Mouse (Mus musculus) B cell, adult 2 months (primary cell): ENCODE results near the gene 4933434E20Rik.

Experiments
- DNase-seq, 2 experiments: peaks; one replicate each; pipeline ENCODE4 v3.0.0; 2022

The 4933434E20Rik gene

DNA sequence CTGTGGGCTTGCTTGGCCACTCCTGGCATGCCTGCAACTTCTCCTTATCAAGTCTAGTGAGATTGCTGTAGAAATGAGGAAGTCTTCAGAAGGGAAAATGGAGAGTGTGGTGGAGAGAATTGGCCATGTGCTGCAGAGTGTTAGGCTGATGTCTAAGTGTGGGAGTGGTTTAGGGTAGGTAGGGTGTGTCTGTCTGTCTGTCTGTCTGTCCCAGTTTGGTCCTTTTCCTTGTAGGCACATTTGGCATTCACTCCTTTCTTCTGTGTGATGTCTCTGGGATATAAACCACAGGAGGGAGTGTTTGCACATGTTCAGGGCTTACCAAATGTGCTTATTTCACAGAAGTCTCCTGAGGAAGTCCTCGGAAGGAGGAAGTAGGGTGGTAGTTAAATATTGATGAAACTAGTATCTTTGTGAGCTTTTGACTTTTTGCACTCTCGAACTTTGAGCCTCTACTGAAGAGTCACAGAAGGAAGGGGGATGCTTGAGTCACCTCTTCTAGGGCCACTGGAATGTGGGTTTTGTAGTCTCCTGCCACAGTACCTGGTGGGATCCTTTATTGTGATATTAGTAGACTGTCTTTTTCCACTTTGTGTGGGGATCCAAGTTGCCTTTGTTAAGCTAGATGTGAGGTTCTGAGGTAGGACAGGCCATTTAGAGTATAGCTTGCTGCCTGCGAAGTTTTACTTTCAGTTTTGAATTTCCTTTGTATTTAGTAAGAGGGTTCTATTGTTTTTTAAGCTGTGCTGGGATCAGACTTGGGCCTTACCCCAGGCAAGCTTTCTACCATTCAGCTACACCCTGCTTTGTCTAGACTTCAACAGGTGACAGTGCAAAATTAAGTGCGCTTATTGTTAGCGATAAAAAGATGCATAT is 30.2 kb downstream of the 4933434E20Rik start:
- peak; percentile 61 for DNase-seq

DNA sequence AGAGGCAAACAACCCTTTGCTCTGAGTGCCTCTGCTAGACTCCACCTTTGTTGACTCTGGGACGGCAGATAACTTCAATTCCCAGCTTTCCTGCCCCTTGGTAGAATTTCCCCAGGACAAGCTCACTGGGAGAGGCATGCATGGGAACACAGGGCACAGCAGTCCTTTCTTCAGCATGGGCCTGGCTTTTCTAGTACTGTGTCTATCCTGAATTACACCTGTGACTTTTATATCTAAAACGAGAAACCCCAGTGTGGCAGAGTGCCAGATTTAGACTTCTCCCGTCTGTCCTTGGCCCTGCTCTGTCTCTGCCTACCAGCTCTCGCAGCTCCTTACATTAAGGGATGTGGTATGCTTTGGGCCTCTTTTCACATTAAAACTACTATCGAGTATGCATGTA is 31.6 kb downstream of the 4933434E20Rik start:
- DNase-seq = no peak

DNA sequence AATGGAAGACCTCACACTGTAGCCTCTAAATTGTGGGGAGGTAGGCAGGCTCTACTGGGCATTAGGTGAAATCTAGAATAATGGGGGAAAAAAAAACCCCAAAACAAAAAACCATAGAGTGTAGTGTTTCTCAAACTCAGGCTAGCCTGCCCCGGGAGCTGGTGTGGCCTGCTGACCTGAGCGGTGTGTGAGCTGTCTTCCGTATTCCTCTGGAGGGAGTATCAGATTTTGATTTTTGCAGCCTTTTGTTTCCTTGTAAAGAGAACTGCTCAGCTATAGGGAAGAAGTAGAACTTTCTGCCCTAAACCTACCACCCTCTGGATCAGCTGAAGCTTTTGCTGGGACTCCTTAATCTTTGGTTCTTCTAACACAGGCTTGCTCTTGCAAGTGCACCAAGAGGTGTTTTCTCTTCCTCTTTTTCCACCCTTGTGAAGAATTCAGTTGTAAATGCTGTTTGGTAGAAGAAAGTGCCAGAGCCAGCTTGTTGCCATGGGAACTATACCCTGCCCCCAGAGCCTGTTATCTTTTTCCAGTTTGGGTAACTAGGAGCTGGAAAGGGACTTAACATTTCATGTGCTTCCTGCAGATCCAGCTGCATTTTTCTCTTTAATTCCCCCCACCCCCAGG is 32.4 kb downstream of the 4933434E20Rik start:
- peak; percentile 50 to 52 for DNase-seq

- DNase-seq = no peak
Measured at GRCm38 (mm10) chr3:90084790-90085189, 33.4 kb downstream of the 4933434E20Rik start.

- no peak for DNase-seq
Measured at GRCm38 (mm10) chr3:90085281-90085680, 33.8 kb downstream of the 4933434E20Rik start.

DNA sequence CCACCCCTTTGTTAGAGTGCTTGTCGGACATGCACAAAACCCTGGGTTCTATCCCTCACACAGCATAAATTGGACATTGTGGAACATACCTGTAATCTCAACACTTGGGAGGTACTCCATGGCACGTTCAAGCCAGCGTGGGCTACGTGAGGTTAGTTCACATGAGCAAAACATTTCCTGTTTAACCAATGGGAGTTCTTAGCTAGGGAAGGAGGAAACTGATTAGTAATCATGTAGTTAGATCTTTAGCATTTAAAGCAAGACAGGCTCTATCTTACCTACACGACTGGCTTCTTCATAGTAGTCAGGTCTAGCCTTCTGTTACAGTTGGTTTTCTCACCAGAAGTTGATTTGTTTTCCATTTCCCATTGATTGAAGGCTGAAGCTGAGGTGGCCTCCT is 34.6 kb downstream of the 4933434E20Rik start:
- no peak for DNase-seq

DNA sequence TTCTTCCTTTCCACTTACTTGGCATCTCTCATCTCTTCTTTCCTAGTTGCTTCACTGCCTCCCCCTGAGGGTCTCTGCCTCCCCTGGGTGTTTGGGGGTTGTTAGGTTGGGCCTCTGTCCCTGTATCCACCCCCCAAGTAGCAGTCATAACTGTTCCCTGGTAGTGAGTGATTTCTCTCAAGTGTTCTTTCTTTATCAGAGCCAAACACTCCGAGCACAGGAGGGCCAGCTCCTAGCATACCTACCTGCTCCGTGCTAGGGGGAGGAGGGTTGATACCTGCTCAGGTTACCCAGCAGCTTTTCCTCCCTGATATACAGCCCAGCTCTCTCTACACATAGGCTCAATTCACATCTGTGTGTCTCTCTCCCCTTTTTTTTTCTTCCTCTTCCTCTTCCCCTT is 37.2 kb downstream of the 4933434E20Rik start:
- DNase-seq = no peak

DNA sequence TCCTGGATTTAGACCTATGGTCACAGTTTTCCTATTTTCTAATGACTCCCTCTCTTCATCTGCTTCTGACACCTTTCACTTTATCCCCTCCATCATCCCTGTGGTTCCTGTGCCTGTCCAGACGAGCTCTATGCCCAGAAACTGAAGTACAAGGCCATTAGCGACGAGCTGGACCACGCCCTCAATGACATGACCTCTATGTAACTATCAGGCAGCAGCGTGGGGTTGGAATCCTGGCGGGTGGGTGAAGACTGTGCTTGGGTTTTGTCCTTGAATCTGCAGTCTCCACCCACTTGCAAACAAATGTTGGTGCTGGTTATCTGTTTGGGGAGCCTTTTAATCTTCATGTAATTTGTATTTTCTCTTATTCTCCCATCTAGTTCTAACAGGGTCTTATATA is 39.5 kb downstream of the 4933434E20Rik start:
- DNase-seq = no peak

DNA sequence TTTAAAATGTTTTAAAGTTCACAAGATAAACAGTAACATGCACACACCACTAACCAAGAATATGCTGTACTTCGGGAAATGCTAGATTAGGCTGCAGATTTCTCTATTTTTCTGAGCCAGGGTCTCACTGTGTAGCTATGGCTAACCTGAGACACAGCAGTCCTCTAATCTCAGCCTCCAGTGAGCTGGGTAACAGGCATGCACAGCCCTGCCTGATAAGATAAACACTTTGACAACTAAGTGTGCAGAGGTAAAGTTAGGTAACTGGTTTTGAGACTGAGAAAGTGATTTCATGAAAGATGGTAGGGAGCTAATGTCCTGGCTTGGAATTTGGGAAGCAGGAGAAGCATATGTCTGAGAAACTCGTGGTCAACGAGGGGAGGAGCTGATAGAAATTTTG is 43.0 kb downstream of the 4933434E20Rik start:
- DNase-seq = no peak

DNA sequence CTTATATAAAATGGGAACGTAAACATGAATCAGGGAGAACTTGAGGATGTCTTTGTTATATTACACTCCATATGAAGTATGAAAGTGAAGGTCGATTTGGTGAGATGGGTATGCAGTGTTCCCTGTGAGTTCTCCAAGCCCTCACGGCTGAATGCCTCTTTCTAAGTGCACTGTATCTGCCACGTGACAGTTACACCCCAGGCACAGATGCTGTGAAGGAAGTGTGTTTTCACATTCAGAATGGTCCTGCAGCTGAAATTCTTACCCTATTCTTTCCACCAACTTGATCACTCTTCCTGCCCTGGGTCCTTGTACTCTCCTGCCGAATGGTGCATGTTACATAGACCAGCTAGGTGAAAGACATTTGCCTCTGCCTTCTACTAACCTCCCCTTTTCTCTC is 46.5 kb downstream of the 4933434E20Rik start:
- no peak for DNase-seq

- DNase-seq = no peak
Measured at GRCm38 (mm10) chr3:90101010-90101409, 49.6 kb downstream of the 4933434E20Rik start.

DNA sequence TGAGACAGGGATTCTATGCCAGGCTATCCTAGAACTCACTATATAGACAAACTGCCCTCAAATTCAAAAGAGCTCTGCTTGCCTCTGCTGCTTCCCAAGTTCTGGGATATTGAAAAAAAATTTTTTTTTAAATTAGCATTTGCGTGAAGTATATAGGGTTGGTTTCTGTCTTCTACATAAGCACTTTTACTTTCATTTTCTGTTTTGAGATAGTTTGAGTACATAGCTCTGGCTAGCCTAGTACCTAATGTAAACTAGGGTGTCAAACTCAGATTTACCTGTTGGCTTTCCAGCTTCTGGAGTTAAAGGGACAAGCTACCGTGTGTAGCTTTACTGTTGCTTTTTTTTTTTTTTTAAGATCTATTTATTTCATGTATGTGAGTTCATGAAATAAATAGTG is 50.2 kb downstream of the 4933434E20Rik start:
- no peak for DNase-seq

DNA sequence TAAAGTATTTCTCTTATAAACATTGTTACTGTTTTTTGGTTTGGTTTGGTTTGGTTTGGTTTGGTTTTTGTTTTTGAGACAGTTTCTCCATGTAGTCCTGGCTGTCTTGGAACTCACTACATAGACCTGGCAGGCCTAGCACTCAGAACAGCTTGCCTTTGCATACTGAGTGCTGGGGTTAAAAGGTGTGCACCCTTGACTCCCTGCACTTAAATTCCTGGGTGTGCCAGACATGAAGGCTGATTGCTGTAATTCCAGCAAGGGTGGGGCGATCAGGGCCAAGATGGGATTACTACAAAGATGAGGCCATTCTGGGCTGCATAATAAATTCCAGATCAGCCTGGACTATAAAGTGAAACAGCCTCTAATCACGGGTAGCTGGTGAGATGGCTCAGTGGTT is 50.8 kb downstream of the 4933434E20Rik start:
- no peak for DNase-seq

DNA sequence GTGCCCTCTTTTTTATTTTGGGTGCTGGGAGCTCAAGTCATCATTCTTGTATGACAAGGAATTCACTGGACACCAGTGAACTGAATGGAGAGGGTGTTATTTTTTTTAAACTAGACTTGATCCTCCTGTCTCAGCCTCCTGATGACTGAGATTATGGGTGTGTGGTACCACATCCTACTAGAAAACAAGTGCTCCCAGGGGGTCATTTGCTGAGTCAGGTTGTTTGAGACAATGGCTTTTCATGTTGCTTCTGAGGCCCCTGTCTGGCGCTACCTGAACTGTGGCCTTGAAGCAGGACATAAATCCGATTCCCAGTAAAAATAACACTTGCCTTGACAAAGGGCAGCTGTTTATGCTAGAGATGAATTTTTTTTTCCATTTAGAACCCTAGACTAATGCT is 51.7 kb downstream of the 4933434E20Rik start:
- no peak for DNase-seq

GRCm38 (mm10) chr3:90103938-90104337 is 52.5 kb downstream of the 4933434E20Rik start, which contains the start of gene Nup210l:
Nup210l (plus strand) TSS chr3:90104132.
- DNase-seq = no peak

DNA sequence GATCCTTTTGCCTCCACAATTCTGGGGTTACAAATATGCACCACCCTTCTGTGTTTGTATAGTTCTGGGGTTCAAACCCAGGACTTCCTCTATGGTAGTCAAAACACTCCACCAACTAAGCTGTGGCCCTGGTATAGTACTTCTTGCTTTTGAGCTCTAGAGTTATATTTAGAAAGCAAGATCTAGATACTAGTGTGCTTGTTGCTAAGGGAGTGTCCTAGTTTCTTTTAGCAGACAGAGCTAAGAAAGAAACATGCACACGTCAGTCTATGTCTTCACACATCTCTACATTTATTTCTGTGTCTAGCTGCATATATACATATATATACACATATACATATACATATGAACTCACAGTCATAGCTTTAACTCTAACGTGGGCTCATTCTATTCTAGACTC is 60.3 kb downstream of the 4933434E20Rik start:
- DNase-seq = peak in 1 of 2 experiments; percentile 23

DNA sequence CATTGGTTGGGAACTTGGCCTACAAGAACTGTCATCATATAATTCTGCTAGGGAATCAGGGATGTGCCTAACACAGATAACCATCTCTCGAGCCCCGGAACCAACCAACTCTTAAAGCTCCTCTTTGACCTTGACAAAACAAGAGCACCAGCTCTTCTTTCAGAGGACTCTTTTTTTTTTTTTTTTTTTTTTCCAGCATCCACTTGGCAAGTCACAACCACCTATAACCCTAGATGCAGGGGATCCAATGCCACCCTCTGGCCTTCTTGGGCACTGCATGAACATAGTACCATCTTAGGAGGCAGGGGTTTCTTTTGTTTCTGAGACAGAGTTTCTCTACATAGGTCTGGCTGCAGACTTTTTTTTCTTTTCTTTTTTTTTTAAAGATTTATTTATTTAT is 62.9 kb downstream of the 4933434E20Rik start:
- peak; percentile 38 to 52 for DNase-seq

DNA sequence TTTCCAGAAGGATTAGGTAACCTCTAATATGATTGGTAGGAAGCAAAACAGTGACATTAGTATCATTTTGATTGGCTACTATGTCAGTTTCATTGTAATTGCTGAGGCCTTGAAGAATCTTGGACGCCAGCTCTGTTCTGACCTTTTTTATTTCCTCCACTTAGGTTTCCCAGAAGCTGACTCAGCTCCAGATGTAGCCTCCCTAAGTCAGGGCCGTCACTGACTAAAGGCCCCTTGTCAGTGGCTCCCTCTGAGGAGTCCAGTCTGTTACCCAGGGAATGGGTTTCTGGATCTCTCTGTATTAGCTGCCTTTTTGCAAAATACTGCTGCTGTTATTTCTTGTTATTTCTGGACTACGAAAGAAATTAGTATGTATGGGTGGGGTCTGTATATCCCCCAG is 64.1 kb downstream of the 4933434E20Rik start:
- no peak for DNase-seq
